Mouse (Mus musculus): Measurements from ENCODE around the gene Cfap43. TPM values are rescaled to one million over a fixed set of nuclear protein-coding genes. Genes with fewer than 3 reads are reported as not detected.

Gene Cfap43
- total RNA-seq, 1 experiment: 1.5 TPM

GRCm38 (mm10) chr19:47689592-47689991 is 229.5 kb downstream of the Cfap43 start:
- no peak overlapping the region for H3K9ac ChIP-seq (ENCODE audit: insufficient read depth, low read depth, low read length, poor library complexity, severe bottlenecking)
- no peak for TF ChIP-seq HCFC1 (IDR thresholded peaks at IDR 0.05; ENCODE audit: borderline replicate concordance, insufficient read depth, low read length)
- TF ChIP-seq MAFK (IDR thresholded peaks at IDR 0.05; ENCODE audit: insufficient read depth, low read depth, low read length): no peak
- no peak for TF ChIP-seq ZC3H11A (IDR thresholded peaks at IDR 0.05; ENCODE audit: borderline replicate concordance, low read depth, low read length)
- TF ChIP-seq ZNF384 (IDR thresholded peaks at IDR 0.05; ENCODE audit: low read depth, low read length): no peak
- TF ChIP-seq CHD2 (IDR thresholded peaks at IDR 0.05; ENCODE audit: low read depth, low read length): no peak
- H3K4me1 ChIP-seq (ENCODE audit: control insufficient read depth in 2 of 2, insufficient read depth in 2 of 2, low read length in 2 of 2, poor library complexity in 1 of 2): no peaks in the 10 kb centered on the region
- no peaks in the 10 kb centered on the region for H3K36me3 ChIP-seq (ENCODE audit: control insufficient read depth, insufficient read depth, low read length, poor library complexity, severe bottlenecking)
- no peak overlapping the region for H3K4me3 ChIP-seq (ENCODE audit: insufficient read depth in 1 of 2, low read depth in 1 of 2, low read length in 2 of 2, poor library complexity in 1 of 2, severe bottlenecking in 1 of 2)
- no peaks in the 10 kb centered on the region for H3K9me3 ChIP-seq (ENCODE audit: control insufficient read depth, insufficient read depth, low read depth, low read length)
- H3K27ac ChIP-seq (ENCODE audit: insufficient read depth, low read depth, low read length, poor library complexity, severe bottlenecking): no peak overlapping the region
- no peak for DNase-seq (ENCODE audit: low read depth, low spot score)
- in situ Hi-C loops (cut with MboI; ENCODE audit: low sequenced_read_pairs in 2 of 2, unreplicated experiment in 2 of 2): no loop called here

Other genes starting within 250 kb of the Cfap43 start
- gene Col17a1, start 227.2 kb downstream of the Cfap43 start, total RNA-seq (2012; rRNA removed): 1.5 and 3.5 TPM in 2 replicates
- gene Sfr1, start 187.6 kb downstream of the Cfap43 start, total RNA-seq (2012; rRNA removed): 54.3 and 85.8 TPM in 2 replicates
- 28.1 and 60.7 TPM in 2 replicates for gene Gsto1, start 64.3 kb downstream of the Cfap43 start, total RNA-seq (2012; rRNA removed)
- gene Gsto2, start 53.8 kb downstream of the Cfap43 start, total RNA-seq (2012; rRNA removed): 0.21 and 0.71 TPM in 2 replicates
- 5.7 and 7.2 TPM in 2 replicates for gene Itprip, start within 50 bp of the Cfap43 start, total RNA-seq (2012; rRNA removed)
- gene Cfap58, start 18.4 kb upstream of the Cfap43 start, total RNA-seq (2012; rRNA removed): not detected in 2 replicates

Data from ES-E14 (cell line).